Comparison of ENCODE assay signal across 8 mouse cellular contexts in genomic region chr4:155761356-155762099, GRCm38 (mm10). TPM values are rescaled to one million over a fixed set of nuclear protein-coding genes. Genes with fewer than 3 reads are reported as not detected.
DNase-seq lines count a peak whose midpoint lies in the region; ATAC-seq and TF ChIP-seq lines count a peak whose summit lies in the region.

No protein-coding gene starts in this region.

- H3K4me3 ChIP-seq in heart, embryonic 13.5 days, result peak overlapping the region; percentile 92
- peak overlapping the region; percentile 90 for H3K4me3 ChIP-seq in G1E (ENCODE audit: low read depth, low read length)
- H3K4me3 ChIP-seq in forebrain, embryonic 12.5 days (replicated peaks), result peak overlapping the region; percentile 87
- H3K4me3 ChIP-seq in limb, embryonic 15.5 days, result peak overlapping the region; percentile 87
- peak overlapping the region; percentile 82 for H3K4me3 ChIP-seq in stomach, embryonic 16.5 days (replicated peaks; ENCODE audit: low read length)

- no peak for ATAC-seq in heart, embryonic 13.5 days (ENCODE audit: extremely low read depth, insufficient number of reproducible peaks, low FRiP score, low TSS enrichment)
- no peak for ATAC-seq in G1E (ENCODE audit: extremely low read depth, insufficient number of reproducible peaks, low FRiP score, poor library complexity, severe bottlenecking)
- ATAC-seq in forebrain, embryonic 12.5 days (ENCODE audit: low FRiP score), result no peak
- ATAC-seq in limb, embryonic 15.5 days (ENCODE audit: insufficient number of reproducible peaks, low FRiP score, low TSS enrichment, low read depth), result peak; percentile 9; the same call in 1 of the 2 replicates
- no peak for ATAC-seq in stomach, embryonic 16.5 days (ENCODE audit: insufficient read depth, low FRiP score)

- H3K9me3 ChIP-seq in heart, embryonic 13.5 days, result no peaks in the 10 kb centered on the region
- H3K9me3 ChIP-seq in G1E (replicated peaks), result no peaks in the 10 kb centered on the region
- H3K9me3 ChIP-seq in forebrain, embryonic 12.5 days, result no peaks in the 10 kb centered on the region
- H3K9me3 ChIP-seq in limb, embryonic 15.5 days, result no peaks in the 10 kb centered on the region
- H3K9me3 ChIP-seq in stomach, embryonic 16.5 days (replicated peaks; ENCODE audit: control insufficient read depth, low read length), result no peaks in the 10 kb centered on the region

- peak overlapping the region; percentile 92 for H3K9ac ChIP-seq in heart, embryonic 13.5 days
- H3K9ac ChIP-seq in forebrain, embryonic 12.5 days, result peak overlapping the region; percentile 70
- H3K9ac ChIP-seq in limb, embryonic 15.5 days, result peak overlapping the region; percentile 57
- peak overlapping the region; percentile 77 for H3K9ac ChIP-seq in stomach, embryonic 16.5 days (ENCODE audit: low read length)

- peak overlapping the region; percentile 99 for H3K4me2 ChIP-seq in heart, embryonic 13.5 days
- peak overlapping the region; percentile 98 for H3K4me2 ChIP-seq in forebrain, embryonic 12.5 days
- H3K4me2 ChIP-seq in limb, embryonic 15.5 days, result peak overlapping the region; percentile 88
- H3K4me2 ChIP-seq in stomach, embryonic 16.5 days (ENCODE audit: low read depth, low read length), result peak overlapping the region; percentile 88

- H3K27me3 ChIP-seq in heart, embryonic 13.5 days (replicated peaks), result no peaks in the 10 kb centered on the region
- no peaks in the 10 kb centered on the region for H3K27me3 ChIP-seq in G1E (ENCODE audit: insufficient read depth, low read length)
- no peaks in the 10 kb centered on the region for H3K27me3 ChIP-seq in forebrain, embryonic 12.5 days
- no peaks in the 10 kb centered on the region for H3K27me3 ChIP-seq in limb, embryonic 15.5 days
- H3K27me3 ChIP-seq in stomach, embryonic 16.5 days (ENCODE audit: control insufficient read depth, insufficient read depth, low read length), result no peaks in the 10 kb centered on the region

- H3K27ac ChIP-seq in heart, embryonic 13.5 days (replicated peaks), result peak overlapping the region; percentile 63
- peak overlapping the region; percentile 31; the same call in 1 of the 2 replicates for H3K27ac ChIP-seq in forebrain, embryonic 12.5 days
- H3K27ac ChIP-seq in limb, embryonic 15.5 days, result peak overlapping the region; percentile 43
- peak overlapping the region; percentile 43 for H3K27ac ChIP-seq in stomach, embryonic 16.5 days (ENCODE audit: low read length)

- DNase-seq in heart, postnatal 4 days, result no peak
- DNase-seq in G1E (ENCODE audit: low spot score), result no peak
- no peak for DNase-seq in gastrocnemius, postnatal 10 days
- no peak for DNase-seq in spleen, postnatal 14 days (ENCODE audit: low spot score in 2 of 2)

- no peak for TF ChIP-seq CTCF in G1E (IDR thresholded peaks at IDR 0.05; ENCODE audit: low read depth, low read length)

- peaks cover 47% of the 10 kb centered on the region for H3K4me1 ChIP-seq in heart, embryonic 13.5 days
- H3K4me1 ChIP-seq in G1E (ENCODE audit: insufficient read depth, low read depth, low read length), result peaks cover 41% of the 10 kb centered on the region
- H3K4me1 ChIP-seq in forebrain, embryonic 12.5 days, result peaks cover 32% of the 10 kb centered on the region
- peaks cover 29% of the 10 kb centered on the region for H3K4me1 ChIP-seq in limb, embryonic 15.5 days
- H3K4me1 ChIP-seq in stomach, embryonic 16.5 days (ENCODE audit: control insufficient read depth, insufficient read depth, low read length), result peaks cover 15% of the 10 kb centered on the region

- H3K36me3 ChIP-seq in heart, embryonic 13.5 days, result peaks cover 11% of the 10 kb centered on the region
- H3K36me3 ChIP-seq in G1E (replicated peaks), result peaks cover 28% of the 10 kb centered on the region
- peaks cover 8% of the 10 kb centered on the region; the same call in 1 of the 2 replicates for H3K36me3 ChIP-seq in forebrain, embryonic 12.5 days (replicated peaks)
- peaks cover 11% of the 10 kb centered on the region for H3K36me3 ChIP-seq in limb, embryonic 15.5 days
- no peaks in the 10 kb centered on the region for H3K36me3 ChIP-seq in stomach, embryonic 16.5 days (ENCODE audit: control insufficient read depth, insufficient read depth, low read length)

- 2% methylated on average over 28 of the region's 28 CpGs for WGBS in heart, embryonic 13.5 days
- 3% methylated on average over 28 of the region's 28 CpGs for WGBS in forebrain, embryonic 12.5 days
- WGBS in limb, embryonic 15.5 days, result 2% methylated on average over 28 of the region's 28 CpGs
- WGBS in stomach, embryonic 16.5 days, result 2% methylated on average over 28 of the region's 28 CpGs

RNA-seq across cellular contexts. Expression of gene Atad3a, which starts 0.6 kb away (rescaled TPM):
- 87.7 and 93.2 TPM in 2 replicates for polyA plus RNA-seq in heart, embryonic 13.5 days (2015; fragmentation: Nextera tagmentation; extraction: Ambion mirVana)
- 10 to 100 TPM; 82.7 to 89.7 TPM for total RNA-seq in heart, postnatal 4 days (2021)
- total RNA-seq in G1E (2014; fragmentation: Nextera tagmentation) (43.2 and 64.6 TPM in 2 replicates), G1E (2017) (58.8 and 61.5 TPM in 2 replicates)
- 65.7 and 70.7 TPM in 2 replicates for polyA plus RNA-seq in G1E (2012)
- 95.3 and 99.0 TPM in 2 replicates for polyA plus RNA-seq in forebrain, embryonic 12.5 days (2016; fragmentation: Nextera tagmentation; extraction: Ambion mirVana)
- polyA plus RNA-seq in limb, embryonic 15.5 days (2015; fragmentation: Nextera tagmentation; extraction: Ambion mirVana), result 84.1 and 91.5 TPM in 2 replicates
- polyA plus RNA-seq in stomach, embryonic 16.5 days (2015; fragmentation: Nextera tagmentation; extraction: Ambion mirVana), result 99.0 and 101 TPM in 2 replicates
- 10 to 100 TPM; 30.4 to 39.3 TPM for total RNA-seq in gastrocnemius, postnatal 10 days (2021)

RNA-seq across cellular contexts. Expression of gene Vwa1, which starts 13.0 kb away (rescaled TPM):
- polyA plus RNA-seq in heart, embryonic 13.5 days (2015; fragmentation: Nextera tagmentation; extraction: Ambion mirVana), result 3.5 and 3.7 TPM in 2 replicates
- 10 to 100 TPM; 11.5 to 12.5 TPM for total RNA-seq in heart, postnatal 4 days (2021)
- total RNA-seq in G1E (2014; fragmentation: Nextera tagmentation) (0.39 and 0.68 TPM in 2 replicates), G1E (2017) (0.93 and 1.0 TPM in 2 replicates)
- polyA plus RNA-seq in G1E (2012), result 0.09 and 0.10 TPM in 2 replicates
- polyA plus RNA-seq in forebrain, embryonic 12.5 days (2016; fragmentation: Nextera tagmentation; extraction: Ambion mirVana), result 9.8 and 11.5 TPM in 2 replicates
- polyA plus RNA-seq in limb, embryonic 15.5 days (2015; fragmentation: Nextera tagmentation; extraction: Ambion mirVana), result 17.6 and 21.3 TPM in 2 replicates
- 34.0 and 34.4 TPM in 2 replicates for polyA plus RNA-seq in stomach, embryonic 16.5 days (2015; fragmentation: Nextera tagmentation; extraction: Ambion mirVana)
- total RNA-seq in gastrocnemius, postnatal 10 days (2021), result 10 to 100 TPM; 16.8 to 21.5 TPM

RNA-seq across cellular contexts. Expression of gene Tmem88b, which starts 24.1 kb away (rescaled TPM):
- 4.2 and 5.3 TPM in 2 replicates for polyA plus RNA-seq in heart, embryonic 13.5 days (2015; fragmentation: Nextera tagmentation; extraction: Ambion mirVana)
- total RNA-seq in heart, postnatal 4 days (2021), result 1 to 10 TPM; 4.6 to 4.9 TPM
- total RNA-seq in G1E (2014; fragmentation: Nextera tagmentation) (not detected in 2 replicates), G1E (2017) (0.05 and 0.06 TPM in 2 replicates)
- polyA plus RNA-seq in G1E (2012), result 0.01 TPM in 1 of 2 replicates, not detected in the other
- 0.22 and 0.35 TPM in 2 replicates for polyA plus RNA-seq in forebrain, embryonic 12.5 days (2016; fragmentation: Nextera tagmentation; extraction: Ambion mirVana)
- polyA plus RNA-seq in limb, embryonic 15.5 days (2015; fragmentation: Nextera tagmentation; extraction: Ambion mirVana), result 0.38 and 0.52 TPM in 2 replicates
- polyA plus RNA-seq in stomach, embryonic 16.5 days (2015; fragmentation: Nextera tagmentation; extraction: Ambion mirVana), result 0.35 and 0.43 TPM in 2 replicates
- 1 to 10 TPM; 2.4 to 4.0 TPM for total RNA-seq in gastrocnemius, postnatal 10 days (2021)

RNA-seq across cellular contexts. Expression of gene Tmem240, which starts 26.9 kb away (rescaled TPM):
- 0.46 and 0.51 TPM in 2 replicates for polyA plus RNA-seq in heart, embryonic 13.5 days (2015; fragmentation: Nextera tagmentation; extraction: Ambion mirVana)
- under 1 TPM; 0.36 to 0.43 TPM for total RNA-seq in heart, postnatal 4 days (2021)
- 0.58 and 0.68 TPM in 2 replicates for total RNA-seq in G1E (2014; fragmentation: Nextera tagmentation)
- 0.55 and 0.64 TPM in 2 replicates for total RNA-seq in G1E (2017)
- polyA plus RNA-seq in G1E (2012), result 0.94 and 0.98 TPM in 2 replicates
- polyA plus RNA-seq in forebrain, embryonic 12.5 days (2016; fragmentation: Nextera tagmentation; extraction: Ambion mirVana), result 2.5 and 3.2 TPM in 2 replicates
- polyA plus RNA-seq in limb, embryonic 15.5 days (2015; fragmentation: Nextera tagmentation; extraction: Ambion mirVana), result 0.94 and 1.3 TPM in 2 replicates
- 0.46 and 0.47 TPM in 2 replicates for polyA plus RNA-seq in stomach, embryonic 16.5 days (2015; fragmentation: Nextera tagmentation; extraction: Ambion mirVana)
- 1 to 10 TPM in 1 of 2 experiments, under 1 TPM in 1; 0.49 to 1.0 TPM for total RNA-seq in gastrocnemius, postnatal 10 days (2021)

RNA-seq across cellular contexts. Expression of gene Ankrd65, which starts 28.7 kb away (rescaled TPM):
- polyA plus RNA-seq in heart, embryonic 13.5 days (2015; fragmentation: Nextera tagmentation; extraction: Ambion mirVana), result not detected in 2 replicates
- total RNA-seq in heart, postnatal 4 days (2021), result not detected
- total RNA-seq in G1E (2014; fragmentation: Nextera tagmentation) (not detected in 2 replicates), G1E (2017) (not detected in 2 replicates)
- polyA plus RNA-seq in G1E (2012), result not detected in 2 replicates
- not detected in 2 replicates for polyA plus RNA-seq in forebrain, embryonic 12.5 days (2016; fragmentation: Nextera tagmentation; extraction: Ambion mirVana)
- not detected in 2 replicates for polyA plus RNA-seq in limb, embryonic 15.5 days (2015; fragmentation: Nextera tagmentation; extraction: Ambion mirVana)
- 0.31 and 0.35 TPM in 2 replicates for polyA plus RNA-seq in stomach, embryonic 16.5 days (2015; fragmentation: Nextera tagmentation; extraction: Ambion mirVana)
- not detected for total RNA-seq in gastrocnemius, postnatal 10 days (2021)
